Mouse (Mus musculus): ENCODE results near the gene Slc12a1.
A peak's percentile ranks its signal among the peaks of the same experiment; 100 is the strongest.
"Not testable (repeated sequence)": the region's sequence is repeated elsewhere in the genome, so short reads cannot be mapped to it uniquely, and the experiment has no call there.

Gene Slc12a1

GRCm38 (mm10) chr2:125152388-125152787 lies at the start of gene Slc12a1:
Slc12a1 (plus strand) TSS chr2:125152505.
- DNase-seq (ENCODE audit: low spot score) = no peak

GRCm38 (mm10) chr2:125104491-125104890 lies 47.8 kb upstream of the Slc12a1 start:
- DNase-seq (ENCODE audit: low spot score) = not testable (repeated sequence)

GRCm38 (mm10) chr2:125106536-125106935 lies 45.8 kb upstream of the Slc12a1 start:
- not testable (repeated sequence) for DNase-seq (ENCODE audit: low spot score)

- no peak for DNase-seq (ENCODE audit: low spot score)
Observed at GRCm38 (mm10) chr2:125119381-125120110, 32.8 kb upstream of the Slc12a1 start.

- DNase-seq (ENCODE audit: low spot score) = no peak
Observed at GRCm38 (mm10) chr2:125122288-125122623, 30.0 kb upstream of the Slc12a1 start.

- DNase-seq (ENCODE audit: low spot score) = peak; percentile 31
Observed at GRCm38 (mm10) chr2:125122624-125123476, 29.5 kb upstream of the Slc12a1 start.

GRCm38 (mm10) chr2:125123477-125123852 lies 28.8 kb upstream of the Slc12a1 start, which contains the start of gene Myef2:
Myef2 (minus strand) TSS chr2:125123661.
- peak; percentile 81 for DNase-seq (ENCODE audit: low spot score)

- no peak for DNase-seq (ENCODE audit: low spot score)
Observed at GRCm38 (mm10) chr2:125125824-125126223, 26.5 kb upstream of the Slc12a1 start.

- no peak for DNase-seq (ENCODE audit: low spot score)
Observed at GRCm38 (mm10) chr2:125126792-125127191, 25.5 kb upstream of the Slc12a1 start.

GRCm38 (mm10) chr2:125134113-125134512 lies 18.2 kb upstream of the Slc12a1 start:
- DNase-seq (ENCODE audit: low spot score) = no peak

- peak; percentile 85 for DNase-seq (ENCODE audit: low spot score)
Observed at GRCm38 (mm10) chr2:125135903-125136811, 16.1 kb upstream of the Slc12a1 start, which contains the start of gene Ctxn2. Ctxn2 (plus strand) TSS chr2:125136692.

GRCm38 (mm10) chr2:125136846-125137245 lies 15.5 kb upstream of the Slc12a1 start:
- DNase-seq (ENCODE audit: low spot score) = no peak

- DNase-seq (ENCODE audit: low spot score) = no peak
Observed at GRCm38 (mm10) chr2:125142336-125142735, 10.0 kb upstream of the Slc12a1 start.

- DNase-seq (ENCODE audit: low spot score) = no peak
Observed at GRCm38 (mm10) chr2:125154294-125154693, 2.0 kb downstream of the Slc12a1 start.

GRCm38 (mm10) chr2:125155504-125155903 lies 3.2 kb downstream of the Slc12a1 start:
- no peak for DNase-seq (ENCODE audit: low spot score)

- no peak for DNase-seq (ENCODE audit: low spot score)
Observed at GRCm38 (mm10) chr2:125162012-125162470, 9.7 kb downstream of the Slc12a1 start.

GRCm38 (mm10) chr2:125178225-125178798 lies 26.0 kb downstream of the Slc12a1 start:
- no peak for DNase-seq (ENCODE audit: low spot score)

- DNase-seq (ENCODE audit: low spot score) = no peak
Observed at GRCm38 (mm10) chr2:125187904-125188303, 35.6 kb downstream of the Slc12a1 start.

GRCm38 (mm10) chr2:125189197-125189596 lies 36.9 kb downstream of the Slc12a1 start:
- DNase-seq (ENCODE audit: low spot score) = peak; percentile 56

- DNase-seq (ENCODE audit: low spot score) = no peak
Observed at GRCm38 (mm10) chr2:125192905-125193304, 40.6 kb downstream of the Slc12a1 start.

- no peak for DNase-seq (ENCODE audit: low spot score)
Observed at GRCm38 (mm10) chr2:125196771-125197170, 44.5 kb downstream of the Slc12a1 start.
